Mouse (Mus musculus) embryonic fibroblast, embryonic 13.5 days (primary cell): Measurements from ENCODE around the gene Dus1l.

ENCODE experiments used
- CTCF ChIP-seq: IDR thresholded peaks from 2 replicates; pipeline ENCODE4 v1.5.1; 2011; ENCODE audit warnings: mild to moderate bottlenecking, control low read depth, low read length, moderate library complexity, borderline replicate concordance; ENCODE audit not compliant: insufficient read depth
- POLR2A ChIP-seq: IDR thresholded peaks from 2 replicates; pipeline ENCODE4 v1.6.1; 2011; ENCODE audit warnings: low read depth, mild to moderate bottlenecking, control low read depth, low read length, moderate library complexity

DNA sequence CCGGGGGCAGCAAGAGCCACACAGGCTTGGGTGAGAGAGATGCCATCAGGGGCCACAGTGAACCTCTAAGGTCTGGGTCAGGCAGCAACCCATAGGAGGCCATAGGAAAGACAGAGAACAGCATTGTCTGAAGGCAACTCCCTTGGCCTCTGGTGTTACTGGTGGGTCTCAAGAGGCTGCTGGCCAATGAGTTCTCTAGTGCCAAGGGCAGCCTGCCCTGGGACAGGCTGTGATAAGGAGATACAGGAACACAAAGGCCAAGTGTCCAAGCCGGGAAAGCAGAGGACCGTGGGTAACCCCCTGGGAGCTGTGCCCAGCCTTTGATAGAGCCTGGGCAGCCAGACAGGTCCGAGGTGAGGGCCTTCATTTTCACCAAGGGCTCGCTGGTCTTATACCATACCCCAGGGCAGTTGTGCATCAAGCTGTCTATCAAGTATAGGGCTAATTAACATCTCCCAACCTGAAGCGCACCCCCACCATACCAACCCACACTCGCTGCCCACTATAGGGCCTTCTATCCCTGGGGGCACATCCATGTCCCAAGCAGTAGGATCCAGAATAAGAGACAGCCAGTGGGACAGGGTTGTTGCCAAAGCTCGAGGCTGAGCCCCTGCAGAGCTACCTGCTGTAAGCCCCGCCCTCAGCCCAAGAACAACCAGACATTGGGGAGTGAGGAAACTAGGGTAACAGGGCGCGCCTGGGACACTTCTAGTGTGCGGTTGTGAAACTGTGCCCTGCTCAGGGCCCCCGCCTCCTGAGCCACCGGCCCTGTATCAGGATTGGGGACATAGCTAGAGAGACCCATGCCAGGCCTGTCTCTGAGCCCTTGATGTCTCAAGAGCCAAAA lies 25.1 kb upstream of the Dus1l start:
- TF ChIP-seq CTCF (no peak), POLR2A (no peak)
